Mouse (Mus musculus): ENCODE results near the gene Lcn12.

The Lcn12 gene

GRCm38 (mm10) chr2:25493476-25493961, at the start of gene Lcn12:
Gene Lcn12, minus strand, starts transcription at chr2:25493911.
- no peak for DNase-seq (ENCODE audit: low spot score)

GRCm38 (mm10) chr2:25541644-25542367, 48.1 kb upstream of the Lcn12 start:
- no peak for DNase-seq (ENCODE audit: low spot score)

- DNase-seq (ENCODE audit: low spot score): no peak
Measured at GRCm38 (mm10) chr2:25540541-25540948, 46.8 kb upstream of the Lcn12 start.

- DNase-seq (ENCODE audit: low spot score): no peak
Measured at GRCm38 (mm10) chr2:25536531-25536930, 42.8 kb upstream of the Lcn12 start.

- no peak for DNase-seq (ENCODE audit: low spot score)
Measured at GRCm38 (mm10) chr2:25534866-25535182, 41.1 kb upstream of the Lcn12 start.

GRCm38 (mm10) chr2:25534178-25534865, 40.6 kb upstream of the Lcn12 start:
- DNase-seq (ENCODE audit: low spot score): no peak

- no peak for DNase-seq (ENCODE audit: low spot score)
Measured at GRCm38 (mm10) chr2:25533707-25534106, 40.0 kb upstream of the Lcn12 start.

GRCm38 (mm10) chr2:25526510-25527302, 33.0 kb upstream of the Lcn12 start:
- no peak for DNase-seq (ENCODE audit: low spot score)

- DNase-seq (ENCODE audit: low spot score): no peak
Measured at GRCm38 (mm10) chr2:25509912-25510311, 16.2 kb upstream of the Lcn12 start.

GRCm38 (mm10) chr2:25506964-25507363, 13.3 kb upstream of the Lcn12 start:
- no peak for DNase-seq (ENCODE audit: low spot score)

- no peak for DNase-seq (ENCODE audit: low spot score)
Measured at GRCm38 (mm10) chr2:25505860-25506259, 12.1 kb upstream of the Lcn12 start.

GRCm38 (mm10) chr2:25505000-25505399, 11.3 kb upstream of the Lcn12 start:
- DNase-seq (ENCODE audit: low spot score): no peak

GRCm38 (mm10) chr2:25504538-25504937, 10.8 kb upstream of the Lcn12 start:
- no peak for DNase-seq (ENCODE audit: low spot score)

- no peak for DNase-seq (ENCODE audit: low spot score)
Measured at GRCm38 (mm10) chr2:25502726-25503125, 9.0 kb upstream of the Lcn12 start.

GRCm38 (mm10) chr2:25501593-25502486, 8.1 kb upstream of the Lcn12 start, which contains the start of gene C8g:
Gene C8g, minus strand, starts transcription at chr2:25501719.
- DNase-seq (ENCODE audit: low spot score): no peak

- peak; percentile 46 for DNase-seq (ENCODE audit: low spot score)
Measured at GRCm38 (mm10) chr2:25500576-25501405, 7.1 kb upstream of the Lcn12 start, which contains the start of gene Fbxw5. Gene Fbxw5, plus strand, starts transcription at chr2:25500750.

GRCm38 (mm10) chr2:25500071-25500575, 6.4 kb upstream of the Lcn12 start:
- DNase-seq (ENCODE audit: low spot score): no peak

- DNase-seq (ENCODE audit: low spot score): no peak
Measured at GRCm38 (mm10) chr2:25498622-25499478, 5.1 kb upstream of the Lcn12 start.

GRCm38 (mm10) chr2:25497846-25498575, 4.3 kb upstream of the Lcn12 start:
- no peak for DNase-seq (ENCODE audit: low spot score)
